Mouse (Mus musculus) forelimb bud, embryonic 11.5 days (tissue): ENCODE data around the gene Adcy1.

Source experiments
- DNase-seq: peaks from one replicate; pipeline ENCODE4 v3.0.0-alpha.2; 2012; ENCODE audit warnings: low read depth, low spot score

The Adcy1 gene

DNA sequence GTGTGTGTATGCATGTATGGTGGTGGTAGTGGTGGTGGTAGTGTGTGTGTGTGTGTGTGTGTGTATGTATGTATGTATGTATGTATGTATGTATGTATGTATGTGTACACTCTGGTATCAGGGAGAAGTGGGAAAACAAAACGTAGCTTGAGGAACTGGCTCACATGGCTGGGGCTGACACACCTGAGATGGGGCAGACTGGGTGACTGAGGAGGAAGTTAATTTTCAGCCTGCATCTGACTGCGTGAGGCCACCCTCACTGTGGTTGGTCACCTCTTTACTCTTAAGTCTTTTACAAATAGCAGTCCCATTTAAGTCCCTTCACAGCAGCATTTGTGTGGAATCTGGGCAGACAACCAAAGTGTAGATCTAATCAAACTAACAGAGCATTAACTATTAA, 116.0 kb downstream of the Adcy1 start:
- DNase-seq = no peak

DNA sequence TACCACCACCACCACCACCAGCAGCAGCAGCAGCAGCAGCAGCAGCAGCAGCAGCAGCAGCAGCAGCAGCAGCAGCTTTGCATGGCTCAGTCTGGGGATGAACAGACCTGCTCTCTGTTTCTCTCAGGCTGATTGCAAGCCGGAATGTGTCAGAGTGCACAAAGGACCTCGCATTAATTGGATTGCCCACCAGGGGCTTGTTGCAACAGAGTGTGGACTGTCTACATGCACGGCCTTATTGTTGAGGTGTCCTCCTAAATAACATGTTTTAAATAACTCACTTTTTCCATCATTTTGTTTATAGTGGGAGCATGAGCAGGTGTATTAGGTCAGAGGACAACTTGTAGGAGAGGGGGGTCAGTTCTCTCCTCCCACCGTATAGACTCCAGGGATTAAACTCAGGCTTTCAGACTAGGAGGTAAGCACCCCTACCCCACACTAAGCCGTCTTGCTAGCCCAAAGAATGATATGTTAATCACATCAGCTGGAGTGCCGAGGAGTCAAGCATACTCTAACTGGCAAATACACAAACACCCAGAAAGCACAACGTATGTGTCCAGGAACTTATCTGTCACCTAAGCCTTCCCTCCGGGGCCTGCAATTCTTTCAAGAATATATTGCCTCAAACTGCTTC, 119.2 kb downstream of the Adcy1 start:
- no peak for DNase-seq

DNA sequence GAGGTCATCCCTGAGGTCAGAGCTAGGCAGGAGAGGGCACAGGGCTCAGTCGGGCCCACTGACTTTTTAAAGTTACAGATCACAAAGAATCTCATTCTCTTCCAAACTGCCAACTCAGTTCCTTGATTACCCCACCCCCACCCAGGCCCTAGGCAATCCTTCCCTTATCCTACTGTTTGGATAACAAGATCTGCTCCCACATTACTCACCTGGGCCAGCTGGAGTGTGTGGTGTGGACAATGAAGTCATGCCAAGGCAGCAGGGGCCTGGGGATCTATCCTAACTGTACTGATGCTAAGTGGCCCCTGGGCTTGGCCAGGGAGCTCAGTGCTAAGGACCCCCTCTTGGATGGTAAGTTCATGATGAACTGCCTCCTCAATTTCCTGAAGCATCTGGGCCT, 121.1 kb downstream of the Adcy1 start:
- DNase-seq = no peak

DNA sequence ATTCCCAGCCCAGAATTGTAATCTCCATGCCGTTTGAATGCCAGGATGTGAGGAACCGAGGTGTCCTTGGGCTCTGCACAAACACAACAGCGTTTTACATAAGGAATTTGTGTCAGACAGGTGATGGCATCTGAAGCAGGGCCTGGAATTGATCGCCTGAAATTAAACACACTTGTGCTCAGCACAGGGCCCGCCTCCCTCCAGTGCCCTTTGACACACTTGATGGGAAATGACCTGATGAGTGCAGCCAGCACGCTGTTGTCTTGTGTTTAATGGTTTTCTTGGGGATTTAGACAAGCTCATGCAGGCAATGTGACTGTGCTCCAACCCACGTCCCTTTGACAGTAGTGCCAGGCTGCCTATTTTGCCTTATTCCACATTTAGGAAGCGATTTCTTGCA, 124.2 kb downstream of the Adcy1 start:
- no peak for DNase-seq

DNA sequence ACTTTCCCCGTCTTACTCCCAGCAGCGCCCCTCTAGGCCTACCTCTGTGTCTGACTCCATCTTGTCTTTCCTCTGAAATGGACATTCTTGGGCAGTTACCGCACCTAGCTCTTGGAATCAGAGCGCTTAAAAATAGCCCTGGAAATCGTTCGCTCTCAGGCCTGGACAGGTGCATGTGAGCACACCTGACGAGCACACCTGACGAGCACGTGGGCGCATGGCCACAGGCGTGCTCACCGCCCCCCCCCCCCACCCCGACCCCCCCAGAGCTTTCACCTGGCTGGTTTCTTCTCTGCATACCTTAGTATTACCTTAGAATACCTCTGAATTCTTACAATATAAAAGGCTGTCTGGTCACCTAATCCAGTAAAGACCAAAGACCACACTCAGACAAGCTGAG, 125.2 kb downstream of the Adcy1 start, which contains the start of gene Gm11985:
TSS of gene Gm11985 (minus strand) at position 101 of the 400 bp plus-strand sequence.
- no peak for DNase-seq

DNA sequence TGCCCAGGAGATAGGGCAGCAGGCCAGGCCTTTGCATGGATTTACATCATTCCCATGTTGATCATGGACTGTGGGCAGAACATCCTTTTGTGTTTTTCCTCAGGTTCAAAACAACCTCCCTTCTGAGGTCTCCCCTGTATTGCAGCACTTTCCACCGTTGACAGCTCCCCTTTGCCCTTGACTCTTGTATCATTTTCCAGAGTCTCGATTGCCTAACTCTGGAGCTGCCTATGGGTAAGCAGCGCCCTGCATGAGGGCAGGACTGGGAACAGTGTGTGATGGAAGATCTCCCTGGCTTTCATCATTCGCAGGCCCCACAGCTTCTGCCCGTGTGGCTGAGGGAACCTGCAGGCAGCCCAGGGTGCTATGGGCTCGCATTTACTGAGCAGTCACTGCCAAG, 129.4 kb downstream of the Adcy1 start:
- no peak for DNase-seq

DNA sequence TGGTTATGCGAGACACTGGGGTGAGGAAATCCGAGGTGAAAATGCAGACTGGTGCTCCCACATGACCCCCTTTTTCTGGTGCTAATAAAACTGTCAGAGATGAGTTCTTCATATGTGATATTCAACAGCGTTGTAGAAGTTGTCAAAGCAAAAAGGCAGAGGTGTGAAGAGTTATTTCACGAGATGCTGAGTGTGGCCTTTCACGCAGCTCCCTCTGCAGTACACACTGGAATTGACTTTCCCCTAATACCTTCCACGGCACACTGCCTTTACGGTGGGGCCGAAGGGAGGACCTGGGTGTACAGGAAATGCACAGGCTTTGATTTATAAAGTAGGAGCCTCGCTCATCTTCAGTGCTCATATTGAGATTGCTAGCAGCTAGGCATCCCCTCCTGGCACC, 129.8 kb downstream of the Adcy1 start:
- DNase-seq = no peak

DNA sequence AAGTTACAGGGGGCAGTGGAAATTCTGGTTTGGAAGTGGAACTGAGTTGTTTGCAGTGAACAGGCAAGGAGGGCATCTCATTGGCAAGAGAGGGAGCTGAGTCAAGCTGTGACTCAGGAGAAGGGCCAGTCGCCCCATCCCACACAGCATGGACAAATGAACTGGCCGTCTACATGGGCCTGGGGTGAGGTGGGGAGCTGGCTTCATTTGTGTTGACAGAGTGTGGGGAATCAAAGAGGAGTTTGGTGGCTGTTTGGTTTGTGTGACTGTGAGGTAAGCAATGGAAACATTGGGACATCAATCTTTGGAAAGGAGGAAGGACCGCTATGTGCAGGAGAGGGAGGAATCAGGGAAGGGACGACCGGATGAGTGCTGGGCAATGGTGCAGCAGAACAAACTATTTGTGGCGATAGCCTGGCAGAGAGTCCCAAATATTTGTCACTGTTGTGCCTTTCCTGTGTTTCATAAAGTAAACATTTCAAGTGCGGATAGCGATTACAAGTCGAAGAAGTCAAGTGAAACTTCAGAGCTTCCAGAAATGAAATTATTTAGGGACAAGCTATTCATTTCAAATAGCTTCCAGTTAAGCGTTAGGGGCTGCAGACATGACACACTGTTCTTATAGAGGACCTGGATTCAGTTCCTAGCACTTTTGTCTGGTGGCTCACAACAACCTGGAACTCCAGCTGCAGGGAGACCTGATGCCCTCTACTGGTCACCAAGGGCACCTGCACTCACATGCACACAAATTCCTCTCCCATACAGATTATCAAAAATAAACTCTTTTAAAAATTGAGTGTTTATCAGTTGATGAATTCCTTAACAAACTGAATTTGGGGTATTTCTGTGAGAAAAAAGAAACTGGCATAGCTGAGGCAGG, 131.4 kb downstream of the Adcy1 start:
- DNase-seq = no peak

DNA sequence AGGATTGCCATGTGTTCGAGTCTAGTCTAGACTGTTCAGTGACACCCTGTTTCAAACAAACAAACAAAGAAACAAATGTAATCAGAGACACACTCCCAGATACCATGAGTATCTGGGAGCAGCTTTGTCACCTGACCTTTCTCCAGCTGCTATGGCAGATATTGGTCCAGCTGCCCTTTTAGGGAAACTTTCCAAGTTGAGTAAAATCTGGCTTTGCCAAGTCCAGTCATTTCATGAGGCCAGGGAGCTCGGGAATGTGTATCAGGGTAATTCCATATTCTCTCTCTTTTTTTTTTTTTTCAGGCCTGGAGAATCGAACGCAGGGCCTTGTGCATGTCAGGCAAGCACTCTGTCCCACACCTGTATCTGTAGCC, 132.0 kb downstream of the Adcy1 start:
- DNase-seq = no peak

DNA sequence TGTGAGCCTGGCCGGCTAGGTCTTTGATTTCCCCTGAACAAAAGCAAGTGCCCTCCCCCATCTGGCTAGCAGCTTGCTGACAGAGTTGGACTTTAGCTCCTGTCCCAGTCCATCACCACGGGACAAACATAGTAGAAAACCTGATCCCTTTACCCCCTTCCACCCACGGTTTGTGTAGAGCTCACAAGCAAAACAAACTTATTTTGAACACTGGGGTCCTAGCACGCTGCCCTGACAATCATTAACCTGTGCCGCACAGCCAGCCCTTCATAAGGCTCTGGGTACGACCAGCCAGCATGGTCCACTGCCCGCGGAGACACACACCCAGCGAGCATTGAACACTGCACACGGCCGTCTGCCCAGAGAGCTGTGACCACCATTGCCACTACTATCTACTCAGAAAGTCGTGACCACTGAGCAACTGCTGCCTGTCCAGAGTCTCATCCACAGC, 134.2 kb downstream of the Adcy1 start, which contains the start of gene Igfbp1:
TSS of gene Igfbp1 (plus strand) at position 292 of the 451 bp plus-strand sequence.
- no peak for DNase-seq

DNA sequence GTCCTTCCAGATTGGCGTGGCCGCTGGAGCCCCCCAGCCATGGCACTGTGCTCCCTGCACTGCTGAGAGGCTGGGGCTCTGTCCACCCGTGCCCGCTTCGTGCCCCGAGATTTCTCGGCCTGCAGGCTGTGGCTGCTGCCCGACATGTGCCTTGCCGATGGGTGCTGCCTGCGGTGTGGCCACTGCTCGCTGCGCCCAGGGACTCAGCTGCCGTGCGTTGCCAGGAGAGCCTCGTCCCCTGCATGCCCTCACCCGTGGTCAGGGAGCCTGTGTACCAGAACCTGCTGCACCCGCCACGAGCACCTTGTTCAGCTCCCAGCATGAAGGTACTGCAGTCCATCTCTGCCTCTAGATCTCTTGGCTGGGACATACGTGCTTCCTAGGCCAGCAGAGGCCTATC, 134.7 kb downstream of the Adcy1 start:
- DNase-seq = no peak

DNA sequence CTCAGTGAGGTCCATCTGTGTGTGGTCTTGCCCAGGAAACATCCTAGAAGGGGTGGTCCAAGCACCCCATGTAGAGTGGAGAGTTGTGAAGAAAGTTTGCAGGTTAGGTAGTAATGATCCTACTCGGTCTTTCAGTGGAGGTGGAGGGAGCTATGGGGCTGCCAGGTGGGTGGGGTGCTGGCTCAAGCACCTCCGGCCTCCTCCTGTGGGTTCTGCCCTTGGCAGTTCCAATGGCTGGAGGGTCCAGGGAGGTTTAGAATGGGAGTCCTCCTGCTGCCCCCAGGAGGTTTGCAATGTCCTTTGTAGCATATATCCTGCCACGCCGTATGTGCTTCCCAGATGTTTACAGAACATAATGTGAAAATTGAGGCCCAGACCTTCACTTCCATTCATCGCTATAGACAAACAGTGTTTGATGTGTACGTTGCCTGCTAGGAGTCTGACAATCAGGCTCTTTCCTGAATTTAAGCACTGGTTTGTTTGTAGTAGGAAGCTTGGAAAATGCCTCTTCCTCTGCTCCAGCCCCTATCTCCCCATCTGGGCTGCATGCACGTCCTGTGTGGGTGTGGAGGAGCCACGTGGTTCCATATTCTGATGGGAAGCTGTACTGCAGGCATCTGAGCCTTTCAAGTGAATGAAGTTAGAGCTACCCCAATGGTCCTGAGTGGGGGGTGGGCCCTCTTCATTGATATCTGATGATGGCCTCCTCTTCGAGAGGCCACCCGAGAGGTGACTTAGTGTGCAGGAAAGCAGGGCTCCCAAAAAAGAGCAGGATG, 135.4 kb downstream of the Adcy1 start:
- DNase-seq = no peak

DNA sequence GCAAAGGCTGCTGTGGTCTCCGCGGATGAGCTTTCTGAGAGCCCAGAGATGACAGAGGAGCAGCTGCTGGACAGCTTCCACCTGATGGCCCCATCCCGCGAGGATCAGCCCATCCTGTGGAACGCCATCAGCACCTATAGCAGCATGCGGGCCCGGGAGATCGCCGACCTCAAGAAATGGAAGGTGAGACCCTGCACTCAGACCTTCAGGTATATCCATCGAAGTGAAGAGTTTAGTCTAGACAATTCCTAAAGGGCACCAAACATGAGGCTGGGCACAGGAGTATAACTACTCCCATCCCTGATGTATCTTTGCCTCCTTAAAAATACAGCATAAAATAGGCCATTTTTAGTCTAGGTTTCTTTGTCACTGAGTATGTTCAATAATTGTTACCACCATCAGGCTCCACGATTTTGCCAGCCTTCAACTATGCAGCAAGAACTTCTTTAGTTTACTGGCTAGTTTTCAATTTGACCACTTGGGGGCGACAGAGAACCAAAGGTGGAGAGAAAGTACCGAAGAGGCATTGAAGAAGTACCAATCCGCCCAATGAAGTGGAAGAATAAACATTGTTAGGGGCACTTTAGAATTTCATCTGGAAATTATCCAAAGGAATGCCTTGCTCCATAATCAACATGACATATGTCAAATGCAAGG, 136.6 kb downstream of the Adcy1 start:
- peak; percentile 69 for DNase-seq

DNA sequence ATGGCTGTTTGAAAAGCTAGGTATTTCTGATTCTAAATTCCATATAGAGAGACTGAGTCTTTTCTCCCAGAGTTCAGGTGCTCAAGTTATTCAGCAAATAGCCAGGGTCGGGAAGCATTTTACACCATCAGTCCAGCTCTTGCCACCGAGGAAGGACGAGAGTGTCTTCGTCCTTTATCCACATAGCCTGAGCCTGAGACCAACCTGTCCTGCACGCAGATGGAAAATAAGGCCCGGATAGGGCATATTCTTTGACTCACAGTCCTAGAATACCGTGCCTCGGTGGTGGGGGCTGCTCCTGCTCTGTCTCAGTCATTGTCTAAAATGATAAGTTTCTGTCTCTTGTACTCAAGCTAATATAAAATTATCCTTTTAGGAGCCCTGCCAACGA, 137.1 kb downstream of the Adcy1 start:
- no peak for DNase-seq

DNA sequence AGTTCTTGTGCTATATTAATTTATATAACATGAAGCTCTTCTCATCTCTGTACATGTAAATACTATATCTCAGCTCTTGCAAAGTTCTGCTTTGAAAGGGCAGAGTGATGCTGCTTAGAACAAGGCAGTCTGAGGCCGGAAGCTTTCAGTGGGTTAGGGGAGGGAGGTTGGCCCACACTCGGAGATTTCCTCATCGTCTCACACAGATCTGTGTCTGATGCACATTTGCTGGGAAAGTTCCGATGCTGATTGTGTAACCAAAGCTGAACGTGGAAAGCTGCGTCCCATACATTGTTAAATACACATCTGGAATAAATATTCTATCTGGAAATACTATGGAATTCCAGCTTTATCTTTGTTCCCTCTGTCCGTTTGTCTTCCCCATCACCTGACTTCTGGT, 138.9 kb downstream of the Adcy1 start:
- no peak for DNase-seq

DNA sequence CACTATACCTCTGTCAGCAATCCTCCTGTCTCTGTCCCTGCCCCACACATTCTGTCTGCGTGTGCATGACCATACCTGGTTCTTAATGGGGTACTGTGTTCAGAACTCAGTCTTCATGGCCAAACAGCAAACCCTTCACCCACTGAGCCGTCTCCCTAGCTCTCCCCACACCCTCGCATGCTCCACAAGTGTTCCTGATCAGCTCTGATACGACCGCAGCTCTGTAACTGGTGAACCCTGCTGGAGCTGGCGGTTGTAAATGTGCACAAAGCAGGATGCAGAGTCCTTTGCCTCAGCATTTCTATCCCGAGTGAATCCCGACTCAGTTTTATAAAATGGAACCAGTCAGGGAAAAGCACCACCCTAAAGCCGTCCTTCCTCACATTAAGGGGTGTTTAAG, 140.6 kb downstream of the Adcy1 start:
- no peak for DNase-seq

DNA sequence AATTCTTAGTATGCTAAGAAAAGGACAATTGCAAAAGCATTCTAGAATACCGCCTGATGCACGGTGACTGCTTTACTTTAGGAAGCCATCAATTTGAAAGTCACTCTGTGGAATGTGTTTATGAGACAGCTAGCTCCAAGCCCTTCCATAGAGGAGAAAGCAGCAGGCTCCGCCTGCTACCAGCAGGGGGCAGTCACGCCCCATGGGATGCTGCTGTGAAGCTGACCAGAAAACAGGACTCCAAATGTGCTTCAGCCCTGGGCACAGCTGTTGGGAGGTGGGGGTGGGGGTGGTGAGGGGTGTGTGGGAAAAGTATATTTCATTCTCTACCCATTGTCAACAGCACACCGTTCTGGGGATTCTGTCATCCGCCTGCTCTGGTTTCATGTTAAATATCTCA, 147.1 kb downstream of the Adcy1 start:
- DNase-seq = peak; percentile 93

DNA sequence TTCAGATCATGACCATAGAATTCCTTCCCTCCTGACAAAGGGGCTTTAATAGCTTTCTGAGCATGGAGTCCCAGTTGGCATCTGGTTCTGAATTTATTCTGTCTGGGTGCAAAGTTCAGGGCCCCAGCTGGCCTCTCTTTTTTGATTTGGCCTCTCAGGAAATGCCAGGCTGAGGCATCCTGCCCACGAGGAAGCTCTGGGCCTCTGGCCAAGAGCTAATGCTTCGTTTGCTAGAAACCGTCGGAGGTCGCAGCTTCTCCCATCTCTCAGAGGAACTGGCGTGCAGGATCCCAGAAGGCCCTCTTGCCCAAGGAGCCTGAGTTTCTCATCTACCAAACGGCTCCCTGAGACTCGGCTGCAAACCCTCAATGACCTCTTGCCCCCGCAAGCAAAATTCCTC, 147.9 kb downstream of the Adcy1 start:
- DNase-seq = peak; percentile 49

DNA sequence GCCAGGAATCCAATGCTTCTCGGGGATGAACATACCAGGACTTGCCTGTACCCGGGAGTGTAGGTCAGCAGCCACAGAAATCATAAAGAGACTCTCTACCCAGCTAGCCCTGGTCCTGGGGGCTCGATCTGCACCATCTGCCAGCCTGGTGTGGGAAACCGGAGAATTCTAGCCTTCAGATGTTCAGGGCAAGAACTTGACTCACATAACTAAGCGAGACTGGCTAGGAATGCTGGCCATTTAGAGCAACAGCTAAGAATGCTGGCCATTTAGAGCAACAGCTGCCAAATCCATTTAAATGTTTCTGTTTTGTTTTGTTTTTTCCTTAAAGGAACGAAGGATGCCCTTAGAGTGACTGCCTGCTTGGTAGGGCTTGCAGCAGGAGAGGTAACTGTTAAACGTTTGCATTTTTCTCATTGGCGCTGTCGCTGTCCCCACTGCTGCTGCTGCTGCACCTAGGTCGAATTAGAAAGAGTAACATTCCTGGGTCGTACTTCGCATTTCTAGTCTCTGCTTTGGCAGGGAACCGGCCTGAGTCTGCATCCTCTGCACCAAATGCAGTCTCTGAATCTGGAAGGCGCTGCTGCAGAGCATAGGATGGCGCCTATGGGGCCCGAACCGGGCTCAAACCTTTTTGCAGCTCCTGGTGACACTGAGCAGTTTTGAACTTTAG, 149.0 kb downstream of the Adcy1 start:
- peak; percentile 53 for DNase-seq

DNA sequence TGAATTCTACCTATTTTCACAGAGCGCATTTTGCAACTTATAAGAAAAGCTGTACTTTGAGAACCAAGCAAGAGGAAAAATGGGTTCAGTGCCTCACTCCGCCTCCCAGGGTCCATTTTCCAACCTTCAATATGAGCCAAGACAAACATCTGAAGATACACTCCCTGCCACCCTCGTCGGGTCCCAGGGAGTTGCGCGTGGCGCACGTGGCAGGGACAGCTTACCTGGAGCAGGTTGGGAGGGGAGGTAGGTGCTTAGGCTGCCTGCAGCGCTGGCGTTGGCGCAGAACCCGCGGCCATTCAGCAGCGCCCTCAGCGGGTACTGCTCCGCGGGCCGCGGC, 149.8 kb downstream of the Adcy1 start:
- no peak for DNase-seq
